Mouse (Mus musculus) MEL (cell line): ENCODE data around the gene Rac3. TPM values are rescaled to one million over a fixed set of nuclear protein-coding genes. Genes with fewer than 3 reads are reported as not detected.

ENCODE experiments used
- DNase-seq: peaks from one replicate; pipeline ENCODE4 v3.0.0; 2011; ENCODE audit warnings: low read depth, low spot score
- H3K27ac ChIP-seq: 2 replicates; pipeline ENCODE4 v1.5.1; 2012; ENCODE audit warnings: low read depth, mild to moderate bottlenecking, control low read depth, low read length, moderate library complexity; ENCODE audit not compliant: control insufficient read depth
- H3K27me3 ChIP-seq, 2 experiments: fragments of 150-350 bp in 1 of 2; sonication (generic) in 1 of 2; 2 replicates each; pipeline ENCODE4 v1.6.1; 2012; ENCODE audit warnings: low read length in 2 of 2, mild to moderate bottlenecking in 2 of 2, improper control_type of control experiment in 1 of 2, moderate library complexity in 1 of 2; ENCODE audit not compliant: insufficient read depth in 2 of 2, control insufficient read depth in 1 of 2
- H3K36me3 ChIP-seq, 2 experiments: 2 replicates each; pipeline ENCODE4 v1.6.1; 2012 to 2014; ENCODE audit warnings: low read length in 2 of 2, improper control_type of control experiment in 1 of 2, inconsistent platforms in 1 of 2, mild to moderate bottlenecking in 1 of 2; ENCODE audit not compliant: insufficient read depth in 2 of 2, control insufficient read depth in 1 of 2
- H3K4me1 ChIP-seq, 2 experiments: fragments of 150-350 bp in 1 of 2; sonication (generic) in 1 of 2; 2 replicates each; pipeline ENCODE4 v1.6.1; 2012; ENCODE audit warnings: low read length in 2 of 2, improper control_type of control experiment in 1 of 2, mild to moderate bottlenecking in 1 of 2; ENCODE audit not compliant: insufficient read depth in 2 of 2, control insufficient read depth in 1 of 2
- H3K4me3 ChIP-seq, 2 experiments: fragments of 150-350 bp in 1 of 2; sonication (generic) in 1 of 2; 2 replicates each; pipeline ENCODE4 v1.5.1; 2012; ENCODE audit warnings: low read depth in 2 of 2, low read length in 2 of 2, mild to moderate bottlenecking in 2 of 2, moderate library complexity in 2 of 2, control low read depth in 1 of 2, improper control_type of control experiment in 1 of 2; ENCODE audit not compliant: control insufficient read depth in 1 of 2, insufficient read depth in 1 of 2
- H3K79me2 ChIP-seq: 2 replicates; pipeline ENCODE4 v1.6.1; 2012; ENCODE audit warnings: mild to moderate bottlenecking, low read length, moderate library complexity; ENCODE audit not compliant: control insufficient read depth, poor library complexity, insufficient read depth
- H3K9ac ChIP-seq: 2 replicates; pipeline ENCODE4 v1.6.1; 2012; ENCODE audit warnings: low read depth, mild to moderate bottlenecking, control low read depth, low read length, moderate library complexity; ENCODE audit not compliant: control insufficient read depth, poor library complexity, severe bottlenecking
- H3K9me3 ChIP-seq: fragments of 150-350 bp; sonication (generic); replicated peaks from 2 replicates; pipeline ENCODE4 v1.6.1; 2012; ENCODE audit warnings: mild to moderate bottlenecking, low read length, improper control_type of control experiment, moderate library complexity; ENCODE audit not compliant: insufficient read depth
- CHD1 ChIP-seq: IDR thresholded peaks from 2 replicates; pipeline ENCODE4 v1.6.1; 2012; ENCODE audit warnings: low read depth, mild to moderate bottlenecking, inconsistent platforms, low read length, improper control_type of control experiment
- CHD2 ChIP-seq: IDR thresholded peaks from 2 replicates; pipeline ENCODE4 v1.6.1; 2011; ENCODE audit warnings: low read length, improper control_type of control experiment
- CTCF ChIP-seq, 3 experiments: IDR thresholded peaks in 2 of 3; conservative IDR thresholded peaks in 1 of 3; 2 replicates each; pipeline ENCODE4 v1.5.1; 2011 to 2012; ENCODE audit warnings: low read length in 3 of 3, low read depth in 2 of 3, mild to moderate bottlenecking in 2 of 3, improper control_type of control experiment in 1 of 3, inconsistent platforms in 1 of 3, mixed read lengths in 1 of 3, moderate library complexity in 1 of 3; ENCODE audit not compliant: control insufficient read depth in 1 of 3, insufficient read depth in 1 of 3, poor library complexity in 1 of 3, severe bottlenecking in 1 of 3
- E2F4 ChIP-seq: IDR thresholded peaks from 2 replicates; pipeline ENCODE4 v1.6.1; 2011; ENCODE audit warnings: low read depth, low read length, improper control_type of control experiment, borderline replicate concordance
- EP300 ChIP-seq, 2 experiments: IDR thresholded peaks; 2 replicates each; pipeline ENCODE4 v1.6.1; 2011; ENCODE audit warnings: improper control_type of control experiment in 2 of 2, low read length in 2 of 2, low read depth in 1 of 2, mild to moderate bottlenecking in 1 of 2
- GABPA ChIP-seq: IDR thresholded peaks from 2 replicates; pipeline ENCODE4 v1.6.1; 2012; ENCODE audit warnings: low read depth, mild to moderate bottlenecking, inconsistent platforms, low read length, improper control_type of control experiment, moderate library complexity
- GATA1 ChIP-seq: IDR thresholded peaks from 2 replicates; pipeline ENCODE4 v1.6.1; 2011; ENCODE audit warnings: low read depth, low read length, improper control_type of control experiment
- KAT2A ChIP-seq: conservative IDR thresholded peaks from 2 replicates; pipeline ENCODE4 v1.6.1; 2012; ENCODE audit warnings: low read depth, low read length, improper control_type of control experiment, inconsistent platforms
- MAX ChIP-seq: IDR thresholded peaks from 2 replicates; pipeline ENCODE4 v1.6.1; 2011; ENCODE audit warnings: low read length, improper control_type of control experiment
- MAZ ChIP-seq: IDR thresholded peaks from 2 replicates; pipeline ENCODE4 v1.6.1; 2012; ENCODE audit warnings: low read depth, mild to moderate bottlenecking, inconsistent platforms, low read length, improper control_type of control experiment
- MEF2A ChIP-seq: IDR thresholded peaks from 2 replicates; pipeline ENCODE4 v1.6.1; 2014; ENCODE audit warnings: low read depth, mild to moderate bottlenecking, inconsistent platforms, low read length, improper control_type of control experiment; ENCODE audit not compliant: poor library complexity, insufficient replicate concordance, severe bottlenecking; ENCODE audit errors: extremely low read depth
- MXI1 ChIP-seq: IDR thresholded peaks from 2 replicates; pipeline ENCODE4 v1.6.1; 2011; ENCODE audit warnings: mild to moderate bottlenecking, low read depth, low read length, improper control_type of control experiment
- MYB ChIP-seq: IDR thresholded peaks from 2 replicates; pipeline ENCODE4 v1.6.1; 2011; ENCODE audit warnings: mild to moderate bottlenecking, low read depth, low read length, improper control_type of control experiment
- MYC ChIP-seq: IDR thresholded peaks from 2 replicates; pipeline ENCODE4 v1.6.1; 2011; ENCODE audit warnings: low read depth, mild to moderate bottlenecking, low read length, improper control_type of control experiment, moderate library complexity
- NRF1 ChIP-seq: IDR thresholded peaks from 2 replicates; pipeline ENCODE4 v1.6.1; 2014; ENCODE audit warnings: low read depth, mild to moderate bottlenecking, inconsistent platforms, low read length, improper control_type of control experiment, moderate library complexity; ENCODE audit not compliant: poor library complexity, insufficient read depth, severe bottlenecking
- POLR2A ChIP-seq, 2 experiments: IDR thresholded peaks; 2 replicates each; pipeline ENCODE4 v1.6.1; 2011 to 2012; ENCODE audit warnings: low read length in 2 of 2, mild to moderate bottlenecking in 2 of 2, control low read depth in 1 of 2, improper control_type of control experiment in 1 of 2, low read depth in 1 of 2, moderate library complexity in 1 of 2; ENCODE audit not compliant: control insufficient read depth in 1 of 2, insufficient read depth in 1 of 2, poor library complexity in 1 of 2
- POLR2AphosphoS5 ChIP-seq: IDR thresholded peaks from 2 replicates; pipeline ENCODE4 v1.6.1; 2012; ENCODE audit warnings: low read depth, borderline replicate concordance, mild to moderate bottlenecking, inconsistent platforms, low read length, moderate library complexity, mixed read lengths
- RAD21 ChIP-seq: IDR thresholded peaks from 2 replicates; pipeline ENCODE4 v1.6.1; 2011; ENCODE audit warnings: mild to moderate bottlenecking, low read depth, low read length, improper control_type of control experiment
- RCOR1 ChIP-seq: IDR thresholded peaks from 2 replicates; pipeline ENCODE4 v1.6.1; 2012; ENCODE audit warnings: low read depth, mild to moderate bottlenecking, inconsistent platforms, low read length, improper control_type of control experiment
- SIN3A ChIP-seq: IDR thresholded peaks from 2 replicates; pipeline ENCODE4 v1.6.1; 2012; ENCODE audit warnings: low read length, improper control_type of control experiment, inconsistent platforms
- SMC3 ChIP-seq: IDR thresholded peaks from 2 replicates; pipeline ENCODE4 v1.6.1; 2011; ENCODE audit warnings: low read depth, low read length, improper control_type of control experiment
- TCF12 ChIP-seq: IDR thresholded peaks from 2 replicates; pipeline ENCODE4 v1.6.1; 2014; ENCODE audit warnings: low read depth, mild to moderate bottlenecking, inconsistent platforms, low read length, improper control_type of control experiment, moderate library complexity
- ZKSCAN1 ChIP-seq: IDR thresholded peaks from 2 replicates; pipeline ENCODE4 v1.6.1; 2012; ENCODE audit warnings: low read depth, mild to moderate bottlenecking, inconsistent platforms, low read length, improper control_type of control experiment, moderate library complexity
- ZMIZ1 ChIP-seq: IDR thresholded peaks from 2 replicates; pipeline ENCODE4 v1.6.1; 2012; ENCODE audit warnings: low read depth, mild to moderate bottlenecking, inconsistent platforms, low read length, improper control_type of control experiment, moderate library complexity
- polyA plus RNA-seq, 2 experiments: library from polyadenylated mRNA; stranded (reverse) in 1 of 2; unstranded in 1 of 2; fragments of >175 nt in 1 of 2; fragments of >200 nt in 1 of 2; gene quantifications; 2 replicates each; pipeline versions ENCODE4 v1.2.1 to v1.2.4; 2012; ENCODE audit warnings: low replicate concordance in 2 of 2, low read depth in 1 of 2; ENCODE audit not compliant: insufficient read length in 2 of 2, insufficient read depth in 1 of 2, missing spikeins in 1 of 2
- total RNA-seq: library from RNA; depleted of rRNA; stranded (reverse); fragments of 300-350 nt; gene quantifications from 2 replicates; pipeline ENCODE4 v1.2.3, GENCODE M21; 2012

Gene Rac3
- total and polyA plus RNA-seq, 3 experiments, result 12.0 to 13.1 TPM; not detected in 1

DNA sequence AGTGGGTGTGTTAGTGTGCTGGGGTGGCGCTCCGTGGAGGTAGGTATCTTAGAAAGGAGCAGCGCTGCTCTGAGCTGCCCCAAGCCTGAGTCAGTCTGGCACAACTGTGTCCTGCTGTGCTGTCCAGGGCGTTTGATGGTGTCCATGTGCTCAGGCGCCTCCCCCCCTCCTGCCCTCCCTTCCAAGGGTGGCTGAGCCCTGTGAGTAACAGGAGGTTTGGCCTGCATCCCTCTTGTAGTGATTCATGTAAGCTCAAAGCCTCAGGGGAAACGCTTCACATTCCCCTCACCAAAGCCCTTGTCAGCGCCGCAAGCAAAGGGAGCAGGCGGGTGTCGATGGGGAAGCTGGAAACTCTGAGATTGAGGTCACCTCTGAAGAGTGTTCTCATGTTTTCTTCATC is 23.5 kb upstream of the Rac3 start:
- Histone ChIP-seq H3K36me3 (no peaks in the 10 kb centered on the region; a peak in 1 of 4 replicates), H3K9me3 (no peaks in the 10 kb centered on the region), H3K9ac (no peak overlapping the region), H3K27me3 (no peaks in the 10 kb centered on the region), H3K4me1 (no peaks in the 10 kb centered on the region), H3K27ac (no peak overlapping the region), H3K4me3 (no peak overlapping the region), H3K79me2 (no peaks in the 10 kb centered on the region)
- DNase-seq, result no peak
- TF ChIP-seq EP300 (IDR thresholded peaks at IDR 0.05; ENCODE audit: low read depth in 1 of 2, low read length in 2 of 2) (no peak), SMC3 (no peak), RCOR1 (no peak), E2F4 (no peak), POLR2A (IDR thresholded peaks at IDR 0.05; ENCODE audit: control insufficient read depth in 1 of 2, insufficient read depth in 1 of 2, low read depth in 1 of 2, low read length in 2 of 2, poor library complexity in 1 of 2) (no peak), MEF2A (no peak), CTCF (IDR thresholded peaks at IDR 0.05 in 2 of 3, conservative IDR thresholded peaks at IDR 0.05 in 1 of 3; ENCODE audit: control insufficient read depth in 1 of 3, insufficient read depth in 1 of 3, low read depth in 2 of 3, low read length in 3 of 3, poor library complexity in 1 of 3, severe bottlenecking in 1 of 3) (no peak), CHD1 (no peak), KAT2A (no peak), TCF12 (no peak), ZMIZ1 (no peak), MYC (no peak)
- TF ChIP-seq, all 39 proteins: peak for 0

DNA sequence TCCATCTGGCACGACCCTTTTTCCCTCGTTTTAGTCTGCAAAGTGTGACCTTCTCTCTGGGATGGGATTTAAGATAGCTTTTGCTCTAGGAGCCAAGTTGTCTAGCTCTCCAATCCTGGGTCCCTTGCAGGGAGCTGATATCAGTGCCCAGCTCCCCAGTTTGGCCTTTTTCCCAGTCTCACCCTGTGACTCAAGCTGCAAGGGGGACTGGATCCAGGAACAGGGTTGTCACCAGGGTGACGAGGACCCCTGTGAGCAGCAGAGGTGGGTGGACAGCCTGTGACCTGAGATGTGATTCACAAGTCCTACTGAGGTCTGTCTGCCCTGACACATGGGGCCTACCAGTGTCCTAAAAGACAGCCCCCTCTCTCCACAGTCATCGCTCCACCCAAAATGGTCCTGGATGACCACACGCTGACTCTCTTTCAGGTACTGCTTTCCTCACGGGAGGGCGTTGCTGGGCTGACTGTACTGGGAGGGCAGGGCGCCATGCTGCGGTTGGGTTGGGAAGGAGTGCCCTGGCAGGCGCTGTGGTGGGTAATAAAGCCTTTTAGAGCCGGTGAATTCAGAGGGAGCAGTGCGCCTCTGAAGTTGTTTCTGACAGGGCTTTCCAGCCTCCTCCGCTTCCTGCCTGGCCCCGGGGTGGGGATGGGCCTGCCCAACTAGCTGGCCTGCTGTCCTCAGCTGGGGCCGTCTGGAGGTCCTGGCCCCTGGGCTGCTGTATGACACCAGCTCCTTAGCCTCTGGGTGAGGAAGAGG is 17.4 kb upstream of the Rac3 start:
- Histone ChIP-seq H3K9ac (no peak overlapping the region), H3K27me3 (no peaks in the 10 kb centered on the region), H3K4me3 (no peak overlapping the region), H3K36me3 (no peaks in the 10 kb centered on the region; a peak in 1 of 4 replicates), H3K4me1 (no peaks in the 10 kb centered on the region), H3K27ac (no peak overlapping the region), H3K79me2 (no peaks in the 10 kb centered on the region), H3K9me3 (no peaks in the 10 kb centered on the region)
- DNase-seq, result no peak
- TF ChIP-seq GABPA, result no peak
- no peak for TF ChIP-seq POLR2AphosphoS5
- TF ChIP-seq MAX, result no peak
- no peak for TF ChIP-seq CHD2
- no peak for TF ChIP-seq SIN3A
- no peak for TF ChIP-seq E2F4
- no peak for TF ChIP-seq MXI1
- TF ChIP-seq GATA1, result no peak
- no peak for TF ChIP-seq ZKSCAN1
- TF ChIP-seq NRF1, result no peak
- no peak for TF ChIP-seq EP300 (IDR thresholded peaks at IDR 0.05; ENCODE audit: low read depth in 1 of 2, low read length in 2 of 2)
- TF ChIP-seq CTCF (IDR thresholded peaks at IDR 0.05 in 2 of 3, conservative IDR thresholded peaks at IDR 0.05 in 1 of 3; ENCODE audit: control insufficient read depth in 1 of 3, insufficient read depth in 1 of 3, low read depth in 2 of 3, low read length in 3 of 3, poor library complexity in 1 of 3, severe bottlenecking in 1 of 3), result no peak
- no peak for TF ChIP-seq MYB
- no peak for TF ChIP-seq RAD21
- TF ChIP-seq MAZ, result no peak
